Mouse (Mus musculus) liver, postnatal 0 days (tissue): ENCODE data around the gene Cgref1. TPM values are rescaled to one million over a fixed set of nuclear protein-coding genes. Genes with fewer than 3 reads are reported as not detected.

ENCODE experiments used
- ATAC-seq: fragments of 200-750 bp; cut with Nextera tagmentation; 2 replicates; pipeline ENCODE4 v1.8.0; 2017; ENCODE audit warnings: mild to moderate bottlenecking, moderate library complexity
- DNase-seq: peaks from one replicate; pipeline ENCODE4 v3.0.0-alpha.2; 2016
- H3K27ac ChIP-seq: fragments of 300-500 bp; sonication (generic); 2 replicates; pipeline ENCODE4 v1.5.1; 2014; ENCODE audit warnings: antibody characterized with exemption, moderate library complexity, mild to moderate bottlenecking, low read depth
- H3K27me3 ChIP-seq: fragments of 300-500 bp; sonication (generic); 2 replicates; pipeline ENCODE4 v1.6.1; 2014; ENCODE audit warnings: low read length, control low read depth, mixed read lengths; ENCODE audit not compliant: insufficient read depth
- H3K36me3 ChIP-seq: fragments of 300-500 bp; sonication (generic); replicated peaks from 2 replicates; pipeline ENCODE4 v1.6.1; 2014; ENCODE audit warnings: mild to moderate bottlenecking, control low read depth, low read length, moderate library complexity, mixed read lengths; ENCODE audit not compliant: insufficient read depth
- H3K4me1 ChIP-seq: fragments of 300-500 bp; sonication (generic); 2 replicates; pipeline ENCODE4 v1.6.1; 2014; ENCODE audit warnings: antibody characterized with exemption, mild to moderate bottlenecking, control low read depth; ENCODE audit not compliant: insufficient read depth
- H3K4me2 ChIP-seq: fragments of 300-500 bp; sonication (generic); 2 replicates; pipeline ENCODE4 v1.6.1; 2014; ENCODE audit warnings: low read depth, mild to moderate bottlenecking, low read length, moderate library complexity, mixed read lengths
- H3K4me3 ChIP-seq: fragments of 300-500 bp; sonication (generic); 2 replicates; pipeline ENCODE4 v1.5.1; 2014; ENCODE audit warnings: low read depth, low read length
- H3K9ac ChIP-seq: fragments of 300-500 bp; sonication (generic); replicated peaks from 2 replicates; pipeline ENCODE4 v1.6.1; 2014; ENCODE audit warnings: mild to moderate bottlenecking, moderate library complexity
- H3K9me3 ChIP-seq: fragments of 300-500 bp; sonication (generic); 2 replicates; pipeline ENCODE4 v1.6.1; 2016; ENCODE audit warnings: mild to moderate bottlenecking, control low read depth, low read length, mixed read lengths
- CTCF ChIP-seq: sonication (generic); IDR thresholded peaks from 2 replicates; pipeline ENCODE4 v1.5.1; 2016; ENCODE audit warnings: antibody characterized with exemption, low read depth
- EP300 ChIP-seq: IDR thresholded peaks from 2 replicates; pipeline ENCODE4 v1.6.1; 2016; ENCODE audit warnings: antibody characterized with exemption, low read depth, mild to moderate bottlenecking
- WGBS: fragments of 180-500 bp; shearing (Covaris S2); extraction: QIAGEN DNeasy Blood & Tissue Kit; methylation state at CpG from one replicate; pipeline ENCODE4 v1.1.7; 2014; ENCODE audit not compliant: insufficient replicate concordance; 5-methylcytosine and 5-hydroxymethylcytosine counted together
- polyA plus RNA-seq: library from polyadenylated mRNA; unstranded; fragments of >200 nt; fragmentation: Nextera tagmentation; extraction: Ambion mirVana; gene quantifications from 2 replicates; pipeline ENCODE4 v1.2.1, GENCODE M21; 2015

The Cgref1 gene
- 18.7 and 22.8 TPM in 2 replicates for polyA plus RNA-seq

DNA sequence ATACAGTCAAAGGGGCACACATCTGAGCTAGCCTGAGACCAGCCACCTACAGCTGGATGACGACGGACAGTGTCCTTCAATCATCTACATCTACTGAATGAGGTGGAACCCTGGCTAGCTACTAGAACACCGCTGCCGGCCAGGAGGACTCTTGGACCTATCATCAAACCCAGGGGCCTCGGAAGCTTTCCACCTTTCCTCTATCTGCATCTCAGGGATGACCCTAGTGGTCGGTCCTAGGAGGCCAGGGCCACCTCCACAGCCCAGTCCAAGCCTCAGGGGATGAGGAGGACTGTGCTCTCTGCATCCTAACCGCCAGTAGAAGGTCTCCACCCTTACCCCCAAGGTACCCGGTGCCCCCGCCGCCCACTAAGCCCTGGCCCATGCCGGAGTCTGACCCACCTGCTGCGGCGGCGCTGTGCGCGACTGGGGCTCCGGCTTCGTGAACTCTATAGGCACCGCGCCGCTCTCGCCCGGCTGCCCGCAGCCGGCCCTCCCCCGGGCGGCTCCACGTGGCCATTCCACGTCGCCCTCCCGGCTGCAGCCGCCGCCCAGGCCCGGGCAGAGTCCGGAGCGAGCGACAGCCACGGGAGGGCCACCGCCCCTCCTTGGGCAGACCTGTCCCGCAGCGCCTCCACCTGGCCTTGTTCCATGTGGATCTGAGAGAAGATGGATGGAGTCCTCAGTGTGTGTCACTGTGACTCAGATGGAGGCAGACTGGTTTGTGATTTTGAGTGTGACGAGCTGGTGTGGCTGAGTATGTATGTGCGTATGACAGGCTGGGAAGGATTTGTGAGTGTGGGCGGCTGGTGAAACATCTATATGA is at the start of gene Cgref1:
Cgref1 (minus strand) TSS at position 636 of the 826 bp plus-strand sequence.
- WGBS: 9% methylated on average over 39 of the region's 44 CpGs
- no peaks in the 10 kb centered on the region for H3K36me3 ChIP-seq
- H3K4me1 ChIP-seq: peaks cover under 1% of the 10 kb centered on the region; the same call in 1 of the 2 replicates
- H3K4me2 ChIP-seq: peak within 1 kb of the TSS; percentile 71
- H3K4me3 ChIP-seq: peak within 1 kb of the TSS; percentile 41
- ATAC-seq: peak; percentile 64
- H3K27me3 ChIP-seq: no peaks in the 10 kb centered on the region
- peak; percentile 68 for TF ChIP-seq CTCF
- TF ChIP-seq EP300: no peak
- H3K27ac ChIP-seq: no peak within 1 kb of the TSS
- peak; percentile 79 for DNase-seq
- H3K9ac ChIP-seq: peak within 1 kb of the TSS; percentile 56
- no peaks in the 10 kb centered on the region for H3K9me3 ChIP-seq

DNA sequence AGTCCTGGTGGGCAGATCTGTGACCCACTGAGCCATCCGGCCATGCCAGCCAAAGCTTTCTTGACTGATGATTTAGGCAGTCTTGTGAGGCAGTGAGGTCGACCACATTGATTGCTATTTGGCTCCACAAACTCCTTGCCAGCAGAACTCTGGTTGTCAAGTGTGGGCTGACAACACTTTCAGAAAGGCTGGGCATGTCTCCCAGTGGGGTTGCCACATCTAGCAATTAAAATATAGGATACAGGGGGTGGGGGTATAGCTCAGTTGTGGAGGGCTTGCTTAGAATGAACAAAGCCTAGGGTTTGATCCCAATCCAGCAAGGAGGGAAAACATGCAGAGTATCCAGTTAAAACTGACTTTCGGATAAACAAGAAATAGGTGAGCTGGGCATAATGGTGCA is 48.7 kb upstream of the Cgref1 start:
- DNase-seq (no peak), ATAC-seq (no peak)
- Histone ChIP-seq H3K4me3 (no peak overlapping the region), H3K4me1 (0 out of 2 replicates have a peak, but pooled peaks cover 3% of the 10 kb centered on the region), H3K9ac (no peak overlapping the region), H3K9me3 (no peaks in the 10 kb centered on the region), H3K27me3 (no peaks in the 10 kb centered on the region), H3K36me3 (no peaks in the 10 kb centered on the region), H3K4me2 (no peak overlapping the region), H3K27ac (no peak overlapping the region)
- WGBS: 59% methylated on average over 3 of the region's 3 CpGs
- TF ChIP-seq EP300 (no peak), CTCF (no peak)

DNA sequence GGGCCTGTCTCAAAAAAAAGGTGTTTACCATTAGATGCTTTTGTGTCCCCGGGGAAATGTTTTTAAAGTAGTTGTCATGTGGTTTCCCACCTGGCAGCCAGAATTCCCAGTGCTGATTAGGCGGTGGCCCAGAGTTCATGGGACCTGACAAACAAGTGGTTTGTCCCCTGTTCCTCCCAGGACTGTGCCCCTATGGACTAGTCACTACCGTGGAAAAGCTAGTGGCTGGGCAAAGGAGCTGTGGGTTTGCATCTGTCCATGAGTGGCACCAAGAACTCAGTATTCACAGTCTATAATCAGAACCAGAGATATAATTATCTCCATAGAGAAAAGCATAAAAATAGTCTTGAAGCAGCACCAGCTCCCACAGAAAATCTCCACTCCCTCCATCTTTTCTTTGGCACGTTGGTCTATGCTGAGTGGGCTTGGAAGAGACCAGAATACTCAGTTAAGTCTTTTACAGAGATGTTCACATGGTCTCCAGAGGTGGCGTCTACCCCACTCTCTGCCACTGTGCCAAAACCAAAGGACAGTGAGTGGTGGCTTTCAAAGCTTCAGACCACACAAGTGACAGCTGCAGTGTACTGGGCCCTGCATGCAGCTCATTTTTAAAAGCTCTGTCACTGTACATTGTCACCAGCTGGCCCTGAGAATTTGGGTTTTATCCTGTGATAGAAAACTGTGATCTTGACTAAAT is 47.7 kb upstream of the Cgref1 start:
- Histone ChIP-seq H3K4me3 (no peak overlapping the region), H3K27ac (no peak overlapping the region), H3K27me3 (no peaks in the 10 kb centered on the region), H3K4me2 (no peak overlapping the region), H3K9ac (no peak overlapping the region), H3K4me1 (0 out of 2 replicates have a peak, but pooled peaks cover 3% of the 10 kb centered on the region), H3K9me3 (no peaks in the 10 kb centered on the region), H3K36me3 (no peaks in the 10 kb centered on the region)
- WGBS: 69% methylated on average over 5 of the region's 5 CpGs
- DNase-seq (no peak), ATAC-seq (no peak)
- no peak for TF ChIP-seq CTCF
- no peak for TF ChIP-seq EP300

DNA sequence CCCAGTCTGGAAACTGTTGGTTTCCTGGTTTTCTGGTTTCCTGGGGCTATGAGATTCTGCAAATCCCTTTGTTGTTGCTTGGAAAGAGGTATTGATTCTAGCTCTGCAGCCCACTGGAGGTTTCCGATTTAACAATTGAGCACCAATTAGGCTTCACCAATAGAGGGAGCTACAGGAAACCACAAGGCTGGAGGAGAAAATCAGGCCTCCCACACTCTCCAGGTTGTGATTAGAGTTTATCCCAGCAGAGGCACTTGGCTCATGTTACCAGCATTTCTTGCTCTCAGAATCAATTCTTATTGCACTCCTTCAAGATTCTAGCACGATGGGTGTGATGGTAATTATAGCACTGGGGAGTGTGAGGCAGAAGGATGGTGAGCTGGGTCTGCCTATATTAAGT is 37.0 kb upstream of the Cgref1 start:
- TF ChIP-seq EP300 (no peak), CTCF (peak; percentile 66)
- no peaks in the 10 kb centered on the region for H3K27me3 ChIP-seq
- H3K36me3 ChIP-seq: no peaks in the 10 kb centered on the region
- DNase-seq (no peak), ATAC-seq (no peak)
- H3K4me2 ChIP-seq: no peak overlapping the region
- H3K9ac ChIP-seq: no peak overlapping the region
- 28% methylated on average over 2 of the region's 2 CpGs for WGBS
- H3K4me3 ChIP-seq: no peak overlapping the region
- no peaks in the 10 kb centered on the region for H3K9me3 ChIP-seq
- H3K27ac ChIP-seq: no peak overlapping the region
- H3K4me1 ChIP-seq: no peaks in the 10 kb centered on the region

DNA sequence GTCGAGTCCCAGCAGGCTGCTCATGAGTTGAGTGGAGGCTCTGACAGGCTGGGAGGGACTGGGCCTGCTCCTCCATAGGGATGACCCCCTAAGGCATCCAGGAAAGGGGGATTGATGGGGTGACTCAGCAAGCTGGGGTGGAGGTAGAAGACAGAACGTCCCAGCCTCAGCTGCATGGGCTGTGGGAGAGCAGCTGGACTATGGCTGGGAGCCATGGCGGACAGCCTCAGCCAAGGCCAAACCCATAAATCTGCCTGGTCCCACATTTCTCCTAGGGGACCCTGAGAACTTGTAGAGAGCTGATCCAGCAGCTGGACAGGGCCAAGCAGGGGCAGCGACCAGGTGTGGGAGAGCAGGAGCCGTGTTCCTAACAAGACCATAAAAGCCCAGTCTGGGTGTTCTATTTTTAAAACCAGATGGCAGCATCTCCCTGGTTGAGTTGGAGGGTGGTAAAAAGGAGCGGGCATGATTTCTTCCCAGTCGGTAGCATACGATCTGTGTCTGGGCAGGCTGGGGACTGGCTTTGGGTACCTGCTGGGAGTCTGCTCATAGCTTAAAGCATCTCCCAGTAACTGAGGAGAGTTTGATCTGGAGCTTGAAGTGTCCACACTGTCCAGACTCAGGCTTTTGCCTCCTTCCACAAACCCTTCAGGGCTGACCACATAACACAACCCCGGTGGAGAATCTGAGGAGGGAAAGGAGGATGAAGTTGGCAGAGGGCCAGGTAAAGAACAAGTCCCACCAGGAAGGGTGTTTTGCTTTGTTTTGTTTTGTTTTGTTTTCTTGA is 29.7 kb upstream of the Cgref1 start:
- DNase-seq: no peak

DNA sequence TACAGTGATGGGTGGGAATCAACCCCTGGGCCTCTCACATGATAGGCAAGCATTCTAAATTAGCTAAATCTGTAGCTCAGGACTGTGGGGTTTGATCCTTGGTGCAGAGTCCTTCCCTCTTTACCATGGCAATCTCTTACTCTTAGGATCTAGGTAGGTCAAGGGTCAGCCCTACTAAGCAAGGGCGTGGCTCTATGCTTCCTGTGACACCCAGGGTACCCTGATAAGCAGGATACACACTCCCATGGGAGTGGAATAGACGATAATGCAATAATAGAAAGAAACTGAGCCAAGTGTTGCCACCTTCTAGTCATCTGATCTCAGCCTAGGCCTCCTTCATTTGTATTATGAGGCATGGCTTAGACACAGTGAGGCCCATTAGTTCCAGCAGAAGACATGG is 24.0 kb upstream of the Cgref1 start:
- Histone ChIP-seq H3K27ac (no peak overlapping the region), H3K4me1 (peaks cover 5% of the 10 kb centered on the region), H3K27me3 (no peaks in the 10 kb centered on the region), H3K4me3 (no peak overlapping the region), H3K9ac (no peak overlapping the region), H3K36me3 (no peaks in the 10 kb centered on the region), H3K9me3 (no peaks in the 10 kb centered on the region), H3K4me2 (no peak overlapping the region)
- ATAC-seq: no peak
- 55% methylated on average over 2 of the region's 2 CpGs for WGBS
- no peak for DNase-seq
- TF ChIP-seq EP300: no peak
- no peak for TF ChIP-seq CTCF

More for the DNA sequence above, 29.7 kb upstream of the Cgref1 start:
- H3K4me3 ChIP-seq: no peak overlapping the region
- H3K9me3 ChIP-seq: no peaks in the 10 kb centered on the region
- TF ChIP-seq EP300: no peak
- TF ChIP-seq CTCF: no peak
- no peaks in the 10 kb centered on the region for H3K4me1 ChIP-seq
- no peak overlapping the region for H3K4me2 ChIP-seq
- H3K9ac ChIP-seq: no peak overlapping the region
- 73% methylated on average over 9 of the region's 9 CpGs for WGBS
- H3K27me3 ChIP-seq: no peaks in the 10 kb centered on the region
- no peak for ATAC-seq
- no peaks in the 10 kb centered on the region for H3K36me3 ChIP-seq
- H3K27ac ChIP-seq: no peak overlapping the region
